Mouse (Mus musculus): Measurements from ENCODE around the gene Plxna2. TPM values are rescaled to one million over a fixed set of nuclear protein-coding genes. Genes with fewer than 3 reads are reported as not detected.

The Plxna2 gene
- 7.7 and 8.3 TPM in 2 replicates for polyA plus RNA-seq (2014; fragmentation: Nextera tagmentation; extraction: Ambion mirVana)

DNA sequence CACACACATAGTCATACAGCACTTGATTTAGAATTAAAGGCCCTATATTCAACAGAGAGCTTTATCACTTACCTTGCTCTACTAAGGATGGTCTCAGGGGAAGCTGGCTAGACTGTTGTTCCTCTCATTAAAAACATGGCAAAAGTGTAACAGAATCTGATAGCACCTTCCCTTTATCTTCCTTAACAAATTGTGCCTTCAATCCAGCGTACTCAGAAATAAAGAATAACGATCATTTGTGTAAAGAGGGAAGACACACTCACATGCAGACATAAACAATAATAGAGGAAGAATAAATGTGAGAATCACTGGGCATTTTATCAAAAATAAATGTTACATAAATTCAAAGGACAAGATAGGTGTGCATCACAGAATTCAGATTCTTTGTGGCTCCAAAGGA, at the start of gene Plxna2:
Gene Plxna2, plus strand, starts transcription at position 301 of the 400 bp plus-strand sequence.
- H3K27me3 ChIP-seq (ENCODE audit: control insufficient read depth, insufficient read depth, low read length) = no peaks in the 10 kb centered on the region
- no peak within 1 kb of the TSS for H3K9ac ChIP-seq (replicated peaks; ENCODE audit: low read depth, low read length)
- H3K36me3 ChIP-seq (ENCODE audit: control insufficient read depth, insufficient read depth, low read length) = no peaks in the 10 kb centered on the region
- H3K4me2 ChIP-seq (replicated peaks; ENCODE audit: low read depth, low read length) = peak within 1 kb of the TSS; percentile 90
- H3K9me3 ChIP-seq (ENCODE audit: control insufficient read depth, low read depth, low read length) = no peaks in the 10 kb centered on the region
- peaks cover 11% of the 10 kb centered on the region; the same call in 1 of the 2 replicates for H3K4me1 ChIP-seq (ENCODE audit: control insufficient read depth, insufficient read depth, low read length)
- no peak within 1 kb of the TSS for H3K27ac ChIP-seq (ENCODE audit: low read length)
- 90% methylated on average over 2 of the region's 2 CpGs for WGBS
- ATAC-seq (ENCODE audit: insufficient number of reproducible peaks, insufficient read depth, low FRiP score, low read depth) = no peak
- H3K4me3 ChIP-seq (ENCODE audit: low read depth, low read length) = peak within 1 kb of the TSS; percentile 83

DNA sequence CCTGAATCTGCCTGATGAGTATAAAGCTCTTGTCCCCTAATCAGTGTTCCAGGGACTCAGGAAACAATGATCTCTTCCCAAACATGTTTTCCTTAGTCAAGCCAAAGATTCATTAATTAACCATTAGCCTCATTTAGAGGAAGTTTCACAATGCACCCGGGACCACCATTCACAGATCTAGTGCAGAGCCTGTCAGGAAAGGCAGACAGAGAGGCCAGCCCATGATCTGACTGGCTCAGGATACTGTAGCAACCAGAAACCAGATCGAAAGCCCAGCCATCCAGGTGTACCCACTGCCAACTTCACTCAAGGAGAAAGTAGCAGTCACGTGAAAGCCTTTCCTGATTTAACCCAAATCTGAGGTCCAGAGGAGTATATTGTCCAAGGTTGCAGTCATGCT, 44.1 kb upstream of the Plxna2 start:
- Histone ChIP-seq H3K9me3 (ENCODE audit: control insufficient read depth, low read depth, low read length) (no peaks in the 10 kb centered on the region), H3K4me3 (ENCODE audit: low read depth, low read length) (no peak overlapping the region), H3K27me3 (ENCODE audit: control insufficient read depth, insufficient read depth, low read length) (no peaks in the 10 kb centered on the region), H3K9ac (replicated peaks; ENCODE audit: low read depth, low read length) (no peak overlapping the region), H3K36me3 (ENCODE audit: control insufficient read depth, insufficient read depth, low read length) (no peaks in the 10 kb centered on the region), H3K4me2 (replicated peaks; ENCODE audit: low read depth, low read length) (no peak overlapping the region), H3K4me1 (ENCODE audit: control insufficient read depth, insufficient read depth, low read length) (no peaks in the 10 kb centered on the region), H3K27ac (ENCODE audit: low read length) (no peak overlapping the region)
- 78% methylated on average over 3 of the region's 3 CpGs for WGBS
- ATAC-seq (ENCODE audit: insufficient number of reproducible peaks, insufficient read depth, low FRiP score, low read depth) = no peak

DNA sequence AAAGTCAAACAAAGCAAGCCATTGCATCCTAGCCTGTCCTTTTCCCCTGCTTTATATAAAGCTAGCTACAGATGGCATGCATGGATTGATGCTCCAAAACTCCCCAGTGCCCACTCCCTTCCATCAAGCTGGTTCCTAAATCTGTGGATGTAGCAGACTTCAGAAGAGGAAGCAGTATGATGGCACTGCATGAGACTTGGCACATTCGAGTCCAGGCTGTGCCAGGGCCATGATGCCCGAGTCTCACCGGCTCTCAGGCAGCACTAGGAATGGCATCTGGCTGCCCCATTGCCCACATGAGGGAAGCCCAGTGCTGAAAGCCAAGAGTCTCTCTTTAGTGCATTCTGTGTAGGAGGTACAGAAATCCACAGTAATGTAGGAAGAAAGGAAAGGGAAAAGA, 39.7 kb upstream of the Plxna2 start:
- no peak overlapping the region for H3K4me2 ChIP-seq (replicated peaks; ENCODE audit: low read depth, low read length)
- 92% methylated on average over 3 of the region's 3 CpGs for WGBS

DNA sequence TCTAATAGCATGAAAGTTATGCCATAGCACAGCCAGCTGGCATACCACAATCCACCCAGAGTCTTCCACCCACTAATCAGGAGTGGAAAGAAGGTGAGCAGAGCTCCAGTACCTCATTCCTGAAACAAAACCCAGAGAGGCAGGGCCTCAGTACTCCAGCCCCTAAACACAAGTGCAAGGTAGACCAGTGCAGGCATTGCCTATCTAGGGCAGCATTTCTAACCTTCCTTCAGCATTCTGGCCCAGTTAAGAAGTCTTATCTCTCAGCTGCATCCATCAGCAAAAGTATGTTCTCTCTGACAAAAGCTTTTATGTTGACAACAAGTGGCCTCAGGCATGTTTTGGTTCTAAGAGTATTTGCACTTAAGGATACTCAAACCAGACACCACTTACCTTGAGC, 37.5 kb upstream of the Plxna2 start:
- no peak overlapping the region for H3K4me3 ChIP-seq (ENCODE audit: low read depth, low read length)
- H3K9ac ChIP-seq (replicated peaks; ENCODE audit: low read depth, low read length) = no peak overlapping the region
- H3K27ac ChIP-seq (ENCODE audit: low read length) = no peak overlapping the region
- no peaks in the 10 kb centered on the region for H3K9me3 ChIP-seq (ENCODE audit: control insufficient read depth, low read depth, low read length)
- no peak for ATAC-seq (ENCODE audit: insufficient number of reproducible peaks, insufficient read depth, low FRiP score, low read depth)
- H3K4me1 ChIP-seq (ENCODE audit: control insufficient read depth, insufficient read depth, low read length) = no peaks in the 10 kb centered on the region
- H3K27me3 ChIP-seq (ENCODE audit: control insufficient read depth, insufficient read depth, low read length) = no peaks in the 10 kb centered on the region
- no peaks in the 10 kb centered on the region for H3K36me3 ChIP-seq (ENCODE audit: control insufficient read depth, insufficient read depth, low read length)
- no peak overlapping the region for H3K4me2 ChIP-seq (replicated peaks; ENCODE audit: low read depth, low read length)

More for the DNA sequence above, 39.7 kb upstream of the Plxna2 start:
- ATAC-seq (ENCODE audit: insufficient number of reproducible peaks, insufficient read depth, low FRiP score, low read depth) = no peak
- no peaks in the 10 kb centered on the region for H3K27me3 ChIP-seq (ENCODE audit: control insufficient read depth, insufficient read depth, low read length)
- H3K4me1 ChIP-seq (ENCODE audit: control insufficient read depth, insufficient read depth, low read length) = no peaks in the 10 kb centered on the region
- no peaks in the 10 kb centered on the region for H3K9me3 ChIP-seq (ENCODE audit: control insufficient read depth, low read depth, low read length)
- H3K9ac ChIP-seq (replicated peaks; ENCODE audit: low read depth, low read length) = no peak overlapping the region
- H3K36me3 ChIP-seq (ENCODE audit: control insufficient read depth, insufficient read depth, low read length) = no peaks in the 10 kb centered on the region
- no peak overlapping the region for H3K4me3 ChIP-seq (ENCODE audit: low read depth, low read length)
- H3K27ac ChIP-seq (ENCODE audit: low read length) = no peak overlapping the region

DNA sequence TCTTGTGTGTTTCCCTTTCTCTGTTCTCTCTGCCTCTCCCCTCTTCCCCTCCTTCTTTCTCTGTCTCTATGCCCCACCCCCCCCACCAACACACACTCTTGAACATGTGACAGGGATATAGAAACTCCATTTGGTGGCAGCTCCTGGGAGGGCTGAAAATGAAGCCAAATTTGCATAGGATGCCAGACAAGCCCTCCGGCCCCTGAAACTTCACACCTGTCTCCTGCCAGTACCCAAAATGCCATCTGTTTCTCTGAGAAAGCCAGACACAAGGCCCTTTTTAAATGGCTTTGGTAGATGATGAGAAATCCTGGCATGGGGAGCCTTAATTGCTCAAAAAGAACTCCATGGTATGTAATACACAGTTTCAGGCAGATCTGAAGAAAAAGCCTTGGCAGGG, 31.3 kb upstream of the Plxna2 start:
- H3K27ac ChIP-seq (ENCODE audit: low read length) = no peak overlapping the region
- no peaks in the 10 kb centered on the region for H3K9me3 ChIP-seq (ENCODE audit: control insufficient read depth, low read depth, low read length)
- H3K4me1 ChIP-seq (ENCODE audit: control insufficient read depth, insufficient read depth, low read length) = peaks cover 10% of the 10 kb centered on the region
- H3K4me2 ChIP-seq (replicated peaks; ENCODE audit: low read depth, low read length) = no peak overlapping the region
- H3K36me3 ChIP-seq (ENCODE audit: control insufficient read depth, insufficient read depth, low read length) = no peaks in the 10 kb centered on the region
- no peak for ATAC-seq (ENCODE audit: insufficient number of reproducible peaks, insufficient read depth, low FRiP score, low read depth)
- no peak overlapping the region for H3K9ac ChIP-seq (replicated peaks; ENCODE audit: low read depth, low read length)
- no peaks in the 10 kb centered on the region for H3K27me3 ChIP-seq (ENCODE audit: control insufficient read depth, insufficient read depth, low read length)
- WGBS = 70% methylated on average over 1 of the region's 1 CpGs
- no peak overlapping the region for H3K4me3 ChIP-seq (ENCODE audit: low read depth, low read length)

DNA sequence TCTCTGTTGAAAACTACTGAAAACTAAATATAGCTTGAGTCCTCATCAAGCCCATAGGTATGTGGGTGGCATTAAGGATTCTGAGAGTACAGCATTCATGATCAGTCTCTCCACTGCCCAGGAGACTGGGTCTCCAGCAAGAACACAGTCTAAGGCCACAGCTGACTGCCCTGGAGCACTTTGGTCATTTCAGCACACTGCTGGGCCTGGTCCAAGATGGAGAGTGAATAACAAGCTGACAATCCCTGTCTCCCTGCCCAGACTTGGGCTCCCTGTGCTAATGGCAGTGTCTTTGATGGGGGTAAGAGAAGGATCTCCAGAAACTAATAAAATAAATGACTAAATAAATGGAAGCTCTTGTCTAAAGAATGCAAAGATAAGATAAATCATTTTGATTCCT, 30.5 kb upstream of the Plxna2 start:
- ATAC-seq (ENCODE audit: insufficient number of reproducible peaks, insufficient read depth, low FRiP score, low read depth) = no peak
- no peak overlapping the region for H3K4me3 ChIP-seq (ENCODE audit: low read depth, low read length)
- H3K27me3 ChIP-seq (ENCODE audit: control insufficient read depth, insufficient read depth, low read length) = no peaks in the 10 kb centered on the region
- H3K9me3 ChIP-seq (ENCODE audit: control insufficient read depth, low read depth, low read length) = no peaks in the 10 kb centered on the region
- no peak overlapping the region for H3K27ac ChIP-seq (ENCODE audit: low read length)
- peaks cover 10% of the 10 kb centered on the region for H3K4me1 ChIP-seq (ENCODE audit: control insufficient read depth, insufficient read depth, low read length)
- H3K36me3 ChIP-seq (ENCODE audit: control insufficient read depth, insufficient read depth, low read length) = no peaks in the 10 kb centered on the region
- H3K4me2 ChIP-seq (replicated peaks; ENCODE audit: low read depth, low read length) = no peak overlapping the region
- H3K9ac ChIP-seq (replicated peaks; ENCODE audit: low read depth, low read length) = no peak overlapping the region

DNA sequence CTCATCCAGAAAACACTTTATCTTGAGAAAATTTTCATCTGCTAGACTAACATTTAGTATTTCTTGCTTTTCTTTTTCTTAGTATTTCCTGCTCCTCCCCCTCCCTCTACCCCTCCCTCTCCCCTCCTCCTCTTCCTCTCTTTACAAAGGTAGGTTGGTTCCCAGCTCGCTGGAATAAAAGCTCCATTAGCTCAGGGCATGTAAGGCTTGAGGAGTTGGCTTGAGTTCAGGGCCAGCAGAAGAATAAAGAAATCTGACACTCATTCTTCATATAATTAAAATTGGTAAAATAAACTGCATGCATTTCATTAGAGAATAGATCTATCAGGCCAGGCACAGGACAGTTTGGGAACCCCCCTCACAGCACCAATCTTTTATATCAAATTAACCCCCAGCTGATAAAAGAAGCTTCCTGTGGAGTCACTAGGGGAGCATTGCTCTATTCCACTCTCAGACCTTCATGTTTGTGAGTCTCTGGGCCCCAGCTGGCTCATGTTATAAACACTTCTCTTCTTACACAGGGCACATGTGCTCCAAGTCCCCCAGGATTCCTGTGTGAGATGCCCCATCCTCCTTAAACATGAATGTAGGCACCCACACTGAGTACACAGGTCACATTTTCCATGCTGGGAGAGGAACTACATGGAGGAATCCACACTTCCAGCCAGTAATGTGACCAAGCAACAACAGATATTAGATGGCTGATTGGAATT, 29.9 kb upstream of the Plxna2 start:
- Histone ChIP-seq H3K27ac (ENCODE audit: low read length) (no peak overlapping the region), H3K27me3 (ENCODE audit: control insufficient read depth, insufficient read depth, low read length) (no peaks in the 10 kb centered on the region), H3K4me2 (replicated peaks; ENCODE audit: low read depth, low read length) (no peak overlapping the region), H3K36me3 (ENCODE audit: control insufficient read depth, insufficient read depth, low read length) (no peaks in the 10 kb centered on the region), H3K4me3 (ENCODE audit: low read depth, low read length) (no peak overlapping the region), H3K9ac (replicated peaks; ENCODE audit: low read depth, low read length) (no peak overlapping the region), H3K4me1 (ENCODE audit: control insufficient read depth, insufficient read depth, low read length) (peaks cover 10% of the 10 kb centered on the region), H3K9me3 (ENCODE audit: control insufficient read depth, low read depth, low read length) (no peaks in the 10 kb centered on the region)
- ATAC-seq (ENCODE audit: insufficient number of reproducible peaks, insufficient read depth, low FRiP score, low read depth) = no peak
- 25% methylated on average over 1 of the region's 1 CpGs for WGBS

DNA sequence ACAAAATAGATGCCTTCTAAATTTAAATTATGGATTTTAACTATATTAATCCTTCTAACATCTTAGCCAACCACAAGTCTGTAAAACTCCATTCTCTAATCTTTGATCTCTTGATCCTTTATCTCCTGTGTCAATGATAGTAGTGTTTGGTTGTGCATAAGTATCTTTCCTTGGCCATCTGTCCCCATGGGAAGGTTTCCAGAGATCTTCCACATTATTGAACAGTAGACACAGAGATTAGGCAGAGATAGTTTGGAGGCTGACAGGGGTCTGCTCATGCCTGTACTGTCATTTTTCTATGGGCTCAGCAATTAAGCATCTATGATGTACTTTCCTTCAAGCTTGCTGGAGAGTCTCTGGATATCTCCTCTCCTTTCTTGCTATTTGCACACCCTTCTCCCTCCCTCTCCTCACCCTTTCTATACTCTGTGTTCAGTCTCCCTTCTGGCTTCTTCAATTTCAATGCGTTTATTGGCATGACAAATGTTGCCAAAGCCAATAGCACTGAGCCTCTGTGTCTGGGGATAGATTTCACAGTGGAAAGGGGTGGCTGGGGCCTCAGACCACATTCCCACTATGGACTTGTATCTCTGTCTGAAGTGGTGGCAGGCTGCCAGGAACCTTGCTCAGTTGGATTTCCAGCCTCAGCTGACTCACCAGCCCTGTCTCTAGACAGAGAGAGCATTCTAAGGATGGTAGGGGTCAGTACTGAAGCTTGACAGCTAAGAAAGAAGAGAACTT, 29.1 kb upstream of the Plxna2 start:
- 37% methylated on average over 1 of the region's 1 CpGs for WGBS
- no peaks in the 10 kb centered on the region for H3K27me3 ChIP-seq (ENCODE audit: control insufficient read depth, insufficient read depth, low read length)
- H3K36me3 ChIP-seq (ENCODE audit: control insufficient read depth, insufficient read depth, low read length) = no peaks in the 10 kb centered on the region
- H3K4me3 ChIP-seq (ENCODE audit: low read depth, low read length) = no peak overlapping the region
- ATAC-seq (ENCODE audit: insufficient number of reproducible peaks, insufficient read depth, low FRiP score, low read depth) = peak; percentile 42; the same call in 1 of the 2 replicates
- H3K9me3 ChIP-seq (ENCODE audit: control insufficient read depth, low read depth, low read length) = no peaks in the 10 kb centered on the region
- no peak overlapping the region for H3K27ac ChIP-seq (ENCODE audit: low read length)
- no peak overlapping the region for H3K9ac ChIP-seq (replicated peaks; ENCODE audit: low read depth, low read length)
- H3K4me2 ChIP-seq (replicated peaks; ENCODE audit: low read depth, low read length) = no peak overlapping the region
- peaks cover 10% of the 10 kb centered on the region for H3K4me1 ChIP-seq (ENCODE audit: control insufficient read depth, insufficient read depth, low read length)
